Mouse (Mus musculus): ENCODE measurements around the gene Nat8f6. TPM values are rescaled to one million over a fixed set of nuclear protein-coding genes. Genes with fewer than 3 reads are reported as not detected.
"Not testable (repeated sequence)": the region's sequence is repeated elsewhere in the genome, so short reads cannot be mapped to it uniquely, and the experiment has no call there.

Gene Nat8f6
- total RNA-seq, 2 experiments from 2014 or later: 0.48 to 0.87 TPM

GRCm38 (mm10) chr6:85836827-85837226 lies 16.1 kb upstream of the Nat8f6 start:
- DNase-seq (ENCODE audit: low spot score in 2 of 2): peak; percentile 80 to 82

DNA sequence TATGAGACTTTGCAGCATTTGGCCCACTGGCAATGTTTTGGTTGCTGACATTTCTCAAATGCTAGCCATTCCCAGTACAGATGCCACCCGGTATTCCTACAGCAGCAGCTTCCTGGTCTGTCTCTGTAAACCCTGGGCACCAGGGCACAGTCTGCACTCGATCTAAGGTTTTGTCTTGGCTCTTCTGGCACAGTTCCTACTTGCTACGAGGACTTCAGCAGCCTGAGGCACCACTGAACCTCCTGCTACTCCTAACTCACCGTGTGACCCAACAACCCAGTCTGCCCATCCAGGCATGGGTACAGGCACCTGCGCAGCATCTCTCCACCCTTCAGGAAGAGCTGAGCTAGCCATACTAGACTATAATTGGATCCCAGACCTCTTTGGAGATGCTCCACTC lies 15.3 kb upstream of the Nat8f6 start:
- not testable (repeated sequence) for DNase-seq (ENCODE audit: low spot score in 2 of 2)

- not testable (repeated sequence) for DNase-seq (ENCODE audit: low spot score in 2 of 2)
These were observed 14.3 kb upstream of the Nat8f6 start for GRCm38 (mm10) chr6:85835104-85835503.

DNA sequence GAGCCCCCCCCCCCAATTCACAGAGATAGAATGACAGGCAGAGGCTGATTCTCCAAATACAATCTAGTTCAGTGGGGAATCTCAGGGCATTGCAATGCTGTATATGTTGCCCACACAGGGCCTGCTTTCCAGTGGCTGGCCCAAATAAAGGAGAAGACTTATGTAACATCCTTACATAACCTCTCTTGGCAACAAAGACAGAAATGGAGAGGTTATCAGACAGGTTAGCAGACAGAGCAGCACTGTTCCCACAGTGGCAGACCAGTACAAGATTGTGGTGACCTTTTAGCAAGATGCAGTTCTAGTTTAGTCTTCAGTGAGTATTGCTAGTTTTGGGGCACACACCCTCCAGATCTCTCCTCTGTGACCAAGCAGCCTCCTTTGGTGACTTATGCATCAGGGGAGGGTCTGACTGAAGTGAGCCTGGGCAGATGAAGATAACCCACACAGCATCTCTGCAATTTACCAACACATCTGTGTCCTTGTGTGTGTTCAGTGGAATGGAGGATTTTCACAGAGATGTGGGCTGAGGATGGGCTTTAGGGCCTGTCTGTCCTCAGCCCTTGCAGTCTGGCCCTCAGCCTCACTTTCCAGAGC lies 13.8 kb upstream of the Nat8f6 start:
- not testable (repeated sequence) for DNase-seq (ENCODE audit: low spot score in 2 of 2)

GRCm38 (mm10) chr6:85831796-85832321 lies 11.1 kb upstream of the Nat8f6 start, which contains the start of gene Nat8:
Gene Nat8 (minus strand): TSS chr6:85832082.
- DNase-seq (ENCODE audit: low spot score in 2 of 2): no peak

GRCm38 (mm10) chr6:85829462-85829861 lies 8.7 kb upstream of the Nat8f6 start:
- no peak for DNase-seq (ENCODE audit: low spot score in 2 of 2)

DNA sequence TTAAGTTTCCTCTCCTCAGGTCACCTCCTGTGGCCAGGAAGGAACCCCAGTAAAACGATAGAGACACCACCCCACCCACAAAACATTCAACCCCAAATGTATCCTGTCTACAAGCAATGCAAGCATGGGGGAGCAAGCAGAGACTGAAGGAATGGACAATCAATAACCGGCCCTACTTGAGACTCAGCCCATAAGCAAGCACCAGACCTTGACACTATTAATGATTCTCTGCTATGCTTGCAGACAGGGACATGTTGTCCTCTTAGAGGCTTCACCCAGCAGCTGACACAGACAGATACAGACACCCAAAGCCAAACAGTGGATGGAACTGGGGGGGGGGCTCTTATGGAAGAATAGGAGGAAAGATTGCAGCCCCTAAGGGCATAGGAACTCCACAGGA lies 5.1 kb upstream of the Nat8f6 start:
- DNase-seq (ENCODE audit: low spot score in 2 of 2): no peak

DNA sequence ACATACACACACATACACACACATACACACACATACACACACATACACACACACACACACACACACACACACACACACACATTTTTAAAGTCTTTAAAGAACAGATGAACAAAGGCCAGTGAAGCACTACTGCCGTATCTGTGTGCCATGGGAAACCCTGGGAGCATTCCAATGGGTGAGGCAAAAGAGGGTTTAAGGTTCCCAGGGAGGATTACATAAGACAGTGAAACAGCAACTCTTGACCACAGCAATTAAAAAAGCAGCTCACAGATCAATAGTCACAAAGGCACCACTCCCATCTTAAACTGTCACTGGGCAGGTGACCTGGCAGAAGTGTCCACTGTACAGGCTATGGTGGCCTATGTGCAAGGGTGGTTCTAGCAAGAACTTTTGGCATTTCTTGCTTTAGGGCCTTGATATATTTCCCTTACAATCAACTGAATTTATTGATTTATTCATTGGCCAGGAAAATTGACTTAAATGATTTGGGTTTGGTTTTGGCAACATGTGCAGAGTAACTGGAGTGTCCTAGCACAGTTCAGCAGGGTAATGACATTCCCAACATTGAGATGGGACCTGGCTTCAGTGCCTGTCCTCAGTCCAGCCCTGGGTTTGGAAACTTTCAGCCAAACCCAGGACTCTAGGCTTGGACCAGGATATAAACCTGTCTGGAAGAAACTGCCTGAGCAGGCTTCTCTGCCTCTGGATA lies 2.8 kb upstream of the Nat8f6 start:
- DNase-seq (ENCODE audit: low spot score in 2 of 2): no peak

GRCm38 (mm10) chr6:85822286-85822685 lies 1.5 kb upstream of the Nat8f6 start:
- DNase-seq (ENCODE audit: low spot score in 2 of 2): no peak

- no peak for DNase-seq (ENCODE audit: low spot score in 2 of 2)
These were observed 2.4 kb downstream of the Nat8f6 start for GRCm38 (mm10) chr6:85818338-85818737.

DNA sequence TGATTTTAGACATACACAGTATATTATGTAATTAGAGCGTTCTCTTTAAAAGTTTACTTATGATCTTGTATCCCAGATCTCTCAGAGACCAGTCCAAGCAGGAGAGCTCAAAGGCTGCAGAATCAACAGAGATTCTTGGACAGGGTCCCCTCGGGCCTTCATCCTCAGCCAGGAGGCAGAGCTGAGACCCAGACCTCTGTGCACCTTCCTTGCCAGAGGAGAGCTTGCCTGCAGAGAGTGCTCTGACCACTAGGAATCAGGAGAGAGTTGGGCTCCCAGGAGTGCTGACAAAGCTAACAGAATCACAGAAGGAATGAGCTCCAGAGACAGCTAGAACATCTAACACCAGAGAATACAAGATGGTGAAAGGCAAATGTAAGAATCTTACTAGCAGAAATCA lies 7.4 kb downstream of the Nat8f6 start:
- no peak for DNase-seq (ENCODE audit: low spot score in 2 of 2)

DNA sequence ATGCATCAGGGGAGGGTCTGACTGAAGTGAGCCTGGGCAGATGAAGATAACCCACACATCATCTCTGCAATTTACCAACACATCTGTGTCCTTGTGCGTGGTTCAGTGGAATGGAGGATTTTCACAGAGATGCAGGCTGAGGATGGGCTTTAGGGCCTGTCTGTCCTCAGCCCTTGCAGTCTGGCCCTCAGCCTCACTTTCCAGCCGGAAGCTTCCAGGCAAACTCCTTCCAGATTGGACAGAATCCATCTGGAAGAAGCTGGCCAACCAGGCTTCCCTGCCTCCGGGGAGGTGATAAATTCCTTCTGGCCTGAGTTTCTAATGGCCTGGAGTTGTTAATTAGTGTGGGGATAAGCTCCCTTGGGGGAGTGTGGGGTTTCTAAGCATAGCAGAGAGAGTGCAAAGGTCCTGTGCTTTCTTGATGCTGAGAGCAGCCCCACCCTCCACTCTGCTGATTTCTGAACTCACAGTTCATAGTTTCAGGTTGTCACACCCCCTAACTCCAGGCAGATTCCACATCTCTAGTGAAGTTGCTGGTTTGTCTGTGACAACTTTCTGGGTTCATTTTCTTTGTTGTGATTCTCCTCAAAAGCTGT lies 9.7 kb downstream of the Nat8f6 start:
- DNase-seq (ENCODE audit: low spot score in 2 of 2): not testable (repeated sequence)

GRCm38 (mm10) chr6:85810514-85810913 lies 10.2 kb downstream of the Nat8f6 start:
- not testable (repeated sequence) for DNase-seq (ENCODE audit: low spot score in 2 of 2)

- not testable (repeated sequence) for DNase-seq (ENCODE audit: low spot score in 2 of 2)
These were observed 11.0 kb downstream of the Nat8f6 start for GRCm38 (mm10) chr6:85809784-85810183.

DNA sequence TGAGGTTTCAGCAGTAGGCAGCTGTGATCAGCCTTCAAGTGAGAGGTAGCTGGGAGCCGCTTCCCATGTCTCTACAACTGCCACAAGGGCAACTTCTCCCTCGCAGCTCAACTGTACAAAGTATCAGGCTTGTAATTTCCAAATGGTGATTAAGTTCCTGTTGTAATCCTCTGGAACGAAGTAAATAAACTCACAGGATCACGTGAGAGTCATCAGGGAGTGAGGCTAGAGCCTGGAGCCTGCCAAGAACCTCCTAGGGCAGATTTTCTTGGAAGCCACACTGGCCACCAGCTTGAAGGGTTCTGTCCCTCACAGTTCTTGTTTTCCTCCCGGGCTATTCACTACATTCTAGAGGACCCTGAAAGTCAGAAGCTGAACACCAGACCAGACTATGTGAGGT lies 17.6 kb downstream of the Nat8f6 start:
- DNase-seq (ENCODE audit: low spot score in 2 of 2): not testable (repeated sequence)

- DNase-seq (ENCODE audit: low spot score in 2 of 2): peak; percentile 41 to 52
These were observed 55.2 kb downstream of the Nat8f6 start, which contains the start of gene Nat8f3 for GRCm38 (mm10) chr6:85765532-85765931. Gene Nat8f3 (minus strand): TSS chr6:85765754.

GRCm38 (mm10) chr6:85763127-85764070 lies 57.4 kb downstream of the Nat8f6 start:
- not testable (repeated sequence) for DNase-seq (ENCODE audit: low spot score in 2 of 2)

DNA sequence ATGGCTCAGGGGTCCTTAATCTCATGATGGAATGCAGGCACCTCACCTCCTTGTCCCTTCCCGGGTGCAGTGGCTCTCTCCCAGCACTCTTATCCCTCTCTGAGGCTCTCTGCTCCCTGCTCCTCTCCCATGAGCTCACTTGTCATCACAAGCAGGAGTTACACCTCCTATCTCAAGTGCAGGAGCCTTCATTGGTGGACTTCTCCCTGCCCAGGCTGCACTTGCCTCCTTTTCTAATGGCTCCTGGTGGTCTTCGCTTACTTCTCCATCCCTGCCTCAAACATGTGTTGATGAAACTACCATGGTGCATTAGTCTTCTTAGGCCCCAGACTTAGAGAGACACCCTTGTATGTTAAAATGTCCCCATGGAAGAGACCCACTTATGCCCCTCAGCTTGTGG lies 58.1 kb downstream of the Nat8f6 start:
- DNase-seq (ENCODE audit: low spot score in 2 of 2): not testable (repeated sequence)
